Mouse (Mus musculus) megakaryocyte, adult 5-6 weeks (primary cell): Measurements from ENCODE around the gene Cand1. TPM values are rescaled to one million over a fixed set of nuclear protein-coding genes. Genes with fewer than 3 reads are reported as not detected.

Experiments
- total RNA-seq, 2 experiments: library from RNA; stranded (forward) in 1 of 2; stranded (reverse) in 1 of 2; fragments of 153-499, 151-499 nt in 1 of 2; fragments of 221-1000, 200-1000 nt in 1 of 2; gene quantifications; 2 replicates each; pipeline versions ENCODE4 v1.2.3 to v1.2.4; 2015 to 2017

Cand1 gene
- total RNA-seq, 2 experiments from 2014 or later: 25.8 to 54.5 TPM

Other genes with a start within 250 kb of the Cand1 start
- gene Grip1, start 213.8 kb upstream of the Cand1 start, total RNA-seq (2015): not detected in 2 replicates
- not detected in 2 replicates for gene Grip1, start 213.8 kb upstream of the Cand1 start, total RNA-seq (2017)